Mouse (Mus musculus): ENCODE data around the gene Gm32717. TPM values are rescaled to one million over a fixed set of nuclear protein-coding genes. Genes with fewer than 3 reads are reported as not detected.
"Not testable (repeated sequence)": the region's sequence is repeated elsewhere in the genome, so short reads cannot be mapped to it uniquely, and the experiment has no call there.

The Gm32717 gene
- polyA plus RNA-seq, 1 experiment from 2014 or later = not detected

GRCm38 (mm10) chr10:118232607-118233006 is 8.0 kb downstream of the Gm32717 start:
- not testable (repeated sequence) for H3K27me3 ChIP-seq (ENCODE audit: control insufficient read depth, insufficient read depth, low read length); H3K4me1 ChIP-seq (ENCODE audit: control insufficient read depth, insufficient read depth, low read length); H3K9ac ChIP-seq (ENCODE audit: low read depth, low read length); H3K36me3 ChIP-seq (ENCODE audit: control insufficient read depth, insufficient read depth, low read length); H3K27ac ChIP-seq (ENCODE audit: low read depth, low read length); H3K4me3 ChIP-seq (ENCODE audit: low read length); ATAC-seq (ENCODE audit: low FRiP score, low TSS enrichment); H3K9me3 ChIP-seq (ENCODE audit: control insufficient read depth, low read length); H3K4me2 ChIP-seq (replicated peaks; ENCODE audit: low read depth, low read length)
- WGBS = no CpG with 5 or more reads among the region's 5 CpGs

GRCm38 (mm10) chr10:118227629-118228028 is 13.0 kb downstream of the Gm32717 start:
- H3K4me1 ChIP-seq (ENCODE audit: control insufficient read depth, insufficient read depth, low read length); H3K36me3 ChIP-seq (ENCODE audit: control insufficient read depth, insufficient read depth, low read length); H3K4me2 ChIP-seq (replicated peaks; ENCODE audit: low read depth, low read length); H3K27ac ChIP-seq (ENCODE audit: low read depth, low read length); H3K9me3 ChIP-seq (ENCODE audit: control insufficient read depth, low read length); H3K9ac ChIP-seq (ENCODE audit: low read depth, low read length); H3K4me3 ChIP-seq (ENCODE audit: low read length); H3K27me3 ChIP-seq (ENCODE audit: control insufficient read depth, insufficient read depth, low read length); ATAC-seq (ENCODE audit: low FRiP score, low TSS enrichment): not testable (repeated sequence)
- WGBS = 100% methylated on average over 1 of the region's 2 CpGs

DNA sequence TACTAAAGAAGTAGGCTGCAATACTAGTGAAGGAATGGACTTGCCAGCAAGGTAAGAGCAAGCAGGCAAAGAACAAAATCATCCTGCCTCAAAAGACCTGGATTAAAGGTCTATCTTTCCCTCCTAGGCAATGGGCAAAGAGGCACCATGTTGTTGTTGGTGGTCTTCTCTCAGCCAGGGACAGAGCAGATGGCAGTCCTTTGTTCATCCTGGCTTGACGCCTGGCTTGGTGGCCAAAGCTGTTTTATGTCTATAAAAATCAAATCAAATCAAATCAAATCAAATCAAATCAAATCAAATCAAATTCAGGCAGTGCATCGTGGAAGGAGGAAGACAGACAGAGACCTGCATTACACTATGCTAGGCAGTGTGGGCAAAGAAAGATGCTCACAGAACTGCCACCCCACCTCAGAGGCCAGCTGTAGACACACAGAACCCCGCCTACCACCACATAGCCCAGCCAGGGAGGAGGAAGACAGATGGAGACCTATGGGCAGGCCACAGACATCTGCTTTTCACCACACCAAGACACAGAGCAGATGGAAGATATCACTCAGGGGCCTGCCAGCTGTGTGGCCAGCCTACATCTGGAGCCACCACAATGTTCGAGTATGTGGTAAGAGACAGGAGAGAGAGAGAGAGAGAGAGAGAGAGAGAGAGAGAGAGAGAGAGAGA is 24.7 kb downstream of the Gm32717 start:
- not testable (repeated sequence) for H3K4me2 ChIP-seq (replicated peaks; ENCODE audit: low read depth, low read length); H3K27me3 ChIP-seq (ENCODE audit: control insufficient read depth, insufficient read depth, low read length); H3K4me1 ChIP-seq (ENCODE audit: control insufficient read depth, insufficient read depth, low read length); H3K4me3 ChIP-seq (ENCODE audit: low read length); H3K9me3 ChIP-seq (ENCODE audit: control insufficient read depth, low read length); H3K36me3 ChIP-seq (ENCODE audit: control insufficient read depth, insufficient read depth, low read length); ATAC-seq (ENCODE audit: low FRiP score, low TSS enrichment); H3K27ac ChIP-seq (ENCODE audit: low read depth, low read length); H3K9ac ChIP-seq (ENCODE audit: low read depth, low read length)
- WGBS = 92% methylated on average over 2 of the region's 4 CpGs

DNA sequence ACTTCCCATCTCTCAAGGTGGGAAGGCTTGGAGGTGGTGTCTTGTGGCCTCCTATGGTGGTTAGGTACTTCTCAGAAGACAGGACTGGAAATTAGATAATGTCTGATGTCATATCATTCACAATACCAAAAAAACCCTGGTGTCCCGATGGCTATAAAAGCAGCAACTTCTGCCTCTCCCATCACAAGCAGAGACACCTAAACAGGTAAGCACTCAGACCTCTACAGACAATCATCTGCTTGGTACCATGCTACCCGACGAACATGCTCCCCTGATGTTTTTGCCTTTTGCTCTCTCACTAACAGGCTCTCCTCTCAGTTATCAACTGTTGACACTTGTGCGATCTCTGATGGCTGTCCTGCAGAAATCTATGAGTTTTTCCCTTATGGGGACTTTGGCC is 35.9 kb downstream of the Gm32717 start, which contains the start of gene Il22:
Gene Il22 (plus strand): TSS at position 301 of the 400 bp plus-strand sequence.
- Histone ChIP-seq H3K27ac (ENCODE audit: low read depth, low read length) (no peak within 1 kb of the TSS), H3K27me3 (ENCODE audit: control insufficient read depth, insufficient read depth, low read length) (no peaks in the 10 kb centered on the region), H3K4me3 (ENCODE audit: low read length) (no peak within 1 kb of the TSS), H3K36me3 (ENCODE audit: control insufficient read depth, insufficient read depth, low read length) (no peaks in the 10 kb centered on the region), H3K9ac (ENCODE audit: low read depth, low read length) (no peak within 1 kb of the TSS), H3K9me3 (ENCODE audit: control insufficient read depth, low read length) (no peaks in the 10 kb centered on the region), H3K4me1 (ENCODE audit: control insufficient read depth, insufficient read depth, low read length) (no peaks in the 10 kb centered on the region), H3K4me2 (replicated peaks; ENCODE audit: low read depth, low read length) (no peak within 1 kb of the TSS)
- WGBS = 96% methylated on average over 4 of the region's 4 CpGs
- no peak for ATAC-seq (ENCODE audit: low FRiP score, low TSS enrichment)

- H3K9ac ChIP-seq (ENCODE audit: low read depth, low read length); H3K4me3 ChIP-seq (ENCODE audit: low read length); H3K9me3 ChIP-seq (ENCODE audit: control insufficient read depth, low read length); H3K4me1 ChIP-seq (ENCODE audit: control insufficient read depth, insufficient read depth, low read length); H3K36me3 ChIP-seq (ENCODE audit: control insufficient read depth, insufficient read depth, low read length); H3K4me2 ChIP-seq (replicated peaks; ENCODE audit: low read depth, low read length); H3K27ac ChIP-seq (ENCODE audit: low read depth, low read length); H3K27me3 ChIP-seq (ENCODE audit: control insufficient read depth, insufficient read depth, low read length): not testable (repeated sequence)
- peak; percentile 60; the same call in 1 of the 2 replicates for ATAC-seq (ENCODE audit: low FRiP score, low TSS enrichment)
- WGBS = 35% methylated on average over 3 of the region's 3 CpGs
Measured at GRCm38 (mm10) chr10:118195150-118195549, 45.4 kb downstream of the Gm32717 start.

Other genes starting within 250 kb of the Gm32717 start
- 18.3 and 32.2 TPM in 2 replicates for gene Mdm1, start 99.0 kb downstream of the Gm32717 start, polyA plus RNA-seq (2014; fragmentation: Nextera tagmentation; extraction: Ambion mirVana)
- gene Il22, start 35.8 kb downstream of the Gm32717 start, polyA plus RNA-seq (2014; fragmentation: Nextera tagmentation; extraction: Ambion mirVana) = not detected in 2 replicates
- gene Gm32802, start 17.9 kb upstream of the Gm32717 start, polyA plus RNA-seq (2014; fragmentation: Nextera tagmentation; extraction: Ambion mirVana) = not detected in 2 replicates
- not detected in 2 replicates for gene Iltifb, start 54.3 kb upstream of the Gm32717 start, polyA plus RNA-seq (2014; fragmentation: Nextera tagmentation; extraction: Ambion mirVana)
- not detected in 2 replicates for gene Gm9040, start 86.2 kb upstream of the Gm32717 start, polyA plus RNA-seq (2014; fragmentation: Nextera tagmentation; extraction: Ambion mirVana)
- not detected in 2 replicates for gene Gm9044, start 91.6 kb upstream of the Gm32717 start, polyA plus RNA-seq (2014; fragmentation: Nextera tagmentation; extraction: Ambion mirVana)
- gene Gm9045, start 97.1 kb upstream of the Gm32717 start, polyA plus RNA-seq (2014; fragmentation: Nextera tagmentation; extraction: Ambion mirVana) = not detected in 2 replicates
- gene Gm9046, start 102.5 kb upstream of the Gm32717 start, polyA plus RNA-seq (2014; fragmentation: Nextera tagmentation; extraction: Ambion mirVana) = not detected in 2 replicates
- gene Gm9048, start 107.9 kb upstream of the Gm32717 start, polyA plus RNA-seq (2014; fragmentation: Nextera tagmentation; extraction: Ambion mirVana) = 0.10 TPM in 1 of 2 replicates, not detected in the other
- not detected in 2 replicates for gene Gm9049, start 113.3 kb upstream of the Gm32717 start, polyA plus RNA-seq (2014; fragmentation: Nextera tagmentation; extraction: Ambion mirVana)
- not detected in 2 replicates for gene Ifng, start 200.3 kb upstream of the Gm32717 start, polyA plus RNA-seq (2014; fragmentation: Nextera tagmentation; extraction: Ambion mirVana)